Mouse (Mus musculus): Measurements from ENCODE around the gene Pm20d1.

- TF ChIP-seq POLR2A (IDR thresholded peaks at IDR 0.05; ENCODE audit: borderline replicate concordance, low read depth, low read length) (no peak), CTCF (IDR thresholded peaks at IDR 0.05; ENCODE audit: low read depth, low read length) (no peak)
Observed at GRCm38 (mm10) chr1:131827787-131828258, 30.6 kb downstream of the Pm20d1 start.

All from bone marrow macrophage, adult 2 months (primary cell).